Mouse (Mus musculus) urinary bladder, postnatal 10 days (tissue): ENCODE measurements around the gene Slxl1.
"Not testable (repeated sequence)": the region's sequence is repeated elsewhere in the genome, so short reads cannot be mapped to it uniquely, and the experiment has no call there.

Source experiments
- DNase-seq: peaks from one replicate; pipeline ENCODE4 v3.0.0; 2022; ENCODE audit warnings: low spot score

The Slxl1 gene

DNA sequence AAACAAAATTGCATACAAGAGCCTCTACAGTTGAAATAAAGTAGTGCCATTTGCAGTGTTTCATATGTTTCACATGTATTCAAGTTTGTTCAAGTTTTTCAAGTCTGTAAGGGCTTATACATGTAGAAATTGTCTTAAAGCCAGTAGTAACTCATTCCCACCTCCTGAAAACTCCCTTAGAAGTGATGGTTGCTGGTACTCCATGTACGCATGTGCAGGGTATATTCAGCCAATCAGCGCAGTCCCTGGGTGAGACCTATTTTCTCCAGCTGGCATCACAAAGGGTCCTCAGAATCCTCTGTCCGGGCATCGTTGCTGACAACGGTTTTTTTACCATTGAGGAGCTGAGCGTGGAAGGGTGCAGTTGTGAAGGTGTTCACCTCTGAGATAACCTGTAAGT lies at the start of gene Slxl1:
TSS of gene Slxl1 (plus strand) at position 301 of the 400 bp plus-strand sequence.
- not testable (repeated sequence) for DNase-seq
